Mouse (Mus musculus): ENCODE measurements around the gene Ubap1l.

DNA sequence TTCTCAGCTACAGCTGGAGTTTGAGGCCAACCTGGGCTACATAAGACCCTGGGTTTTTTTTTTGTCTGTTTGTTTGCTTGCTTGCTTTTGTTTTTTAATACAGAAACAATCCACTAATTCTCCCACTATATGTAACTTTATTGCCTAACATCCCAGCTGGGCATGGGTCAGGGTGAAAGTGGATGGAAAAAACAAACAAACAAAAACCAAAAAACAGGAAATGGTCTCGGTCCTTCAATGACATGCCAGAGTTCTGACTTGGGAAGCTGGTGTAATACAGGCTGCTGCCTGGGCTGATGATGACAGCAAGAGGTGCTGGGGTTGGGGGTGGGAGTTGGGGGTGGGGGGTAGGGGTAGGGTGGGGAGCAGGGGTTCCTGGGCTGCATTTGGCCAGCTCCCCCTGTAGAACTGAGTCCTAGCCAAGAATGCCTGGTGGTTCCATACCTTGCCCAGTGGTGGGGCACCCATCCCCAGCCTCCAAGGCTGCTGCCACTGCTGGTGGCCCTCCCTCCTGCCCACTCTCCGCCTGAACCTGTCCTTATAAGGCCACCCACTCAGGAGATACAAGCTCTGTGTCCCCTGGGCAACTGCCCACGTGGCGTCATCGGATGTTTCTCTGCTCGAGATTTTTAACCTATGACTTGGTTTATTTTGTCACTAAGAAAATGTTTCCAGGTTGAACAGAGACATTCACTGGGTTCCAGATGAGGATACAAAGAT is 21.4 kb downstream of the Ubap1l start:
- no peak for TF ChIP-seq CTCF (IDR thresholded peaks at IDR 0.05; ENCODE audit: borderline replicate concordance, insufficient read depth, low read length)
- TF ChIP-seq POLR2A (IDR thresholded peaks at IDR 0.05; ENCODE audit: low read depth, low read length) = no peak

Measured in embryonic fibroblast, embryonic 13.5 days (primary cell).